Mouse (Mus musculus) midbrain, embryonic 12.5 days (tissue): ENCODE results near the gene Sbf1. TPM values are rescaled to one million over a fixed set of nuclear protein-coding genes. Genes with fewer than 3 reads are reported as not detected.

ENCODE experiments used
- ATAC-seq: fragments of 200-750 bp; cut with Nextera tagmentation; 2 replicates; pipeline ENCODE4 v1.8.0; 2017; ENCODE audit warnings: low read depth, moderate TSS enrichment, moderate library complexity; ENCODE audit not compliant: low FRiP score
- H3K27ac ChIP-seq: fragments of 300-500 bp; sonication (generic); replicated peaks from 2 replicates; pipeline ENCODE4 v1.5.1; 2016; ENCODE audit warnings: mild to moderate bottlenecking
- H3K27me3 ChIP-seq: fragments of 300-500 bp; sonication (generic); 2 replicates; pipeline ENCODE4 v1.6.1; 2016; ENCODE audit warnings: mild to moderate bottlenecking
- H3K36me3 ChIP-seq: fragments of 300-500 bp; sonication (generic); 2 replicates; pipeline ENCODE4 v1.6.1; 2016
- H3K4me1 ChIP-seq: fragments of 300-500 bp; sonication (generic); 2 replicates; pipeline ENCODE4 v1.6.1; 2016
- H3K4me2 ChIP-seq: fragments of 300-500 bp; sonication (generic); replicated peaks from 2 replicates; pipeline ENCODE4 v1.6.1; 2016; ENCODE audit warnings: mild to moderate bottlenecking, moderate library complexity
- H3K4me3 ChIP-seq: fragments of 300-500 bp; sonication (generic); 2 replicates; pipeline ENCODE4 v1.5.1; 2016; ENCODE audit warnings: mild to moderate bottlenecking
- H3K9ac ChIP-seq: fragments of 300-500 bp; sonication (generic); replicated peaks from 2 replicates; pipeline ENCODE4 v1.6.1; 2016; ENCODE audit warnings: mild to moderate bottlenecking, moderate library complexity
- H3K9me3 ChIP-seq: fragments of 300-500 bp; sonication (generic); 2 replicates; pipeline ENCODE4 v1.6.1; 2016; ENCODE audit warnings: mild to moderate bottlenecking
- WGBS: fragments of 180-500 bp; shearing (Covaris S2); methylation state at CpG from one replicate; pipeline ENCODE4 v1.1.7; 2016; 5-methylcytosine and 5-hydroxymethylcytosine counted together
- microRNA-seq: library from miRNA; unstranded; fragments of <30 nt; microRNA quantifications from one replicate; pipeline ENCODE4, GENCODE M21; 2017
- polyA plus RNA-seq: library from polyadenylated mRNA; unstranded; fragments of >200 nt; fragmentation: Nextera tagmentation; extraction: Ambion mirVana; gene quantifications from 2 replicates; pipeline ENCODE4 v1.2.1, GENCODE M21; 2016

Sbf1 gene
- polyA plus RNA-seq, 1 experiment from 2014 or later: 94.0 TPM

DNA sequence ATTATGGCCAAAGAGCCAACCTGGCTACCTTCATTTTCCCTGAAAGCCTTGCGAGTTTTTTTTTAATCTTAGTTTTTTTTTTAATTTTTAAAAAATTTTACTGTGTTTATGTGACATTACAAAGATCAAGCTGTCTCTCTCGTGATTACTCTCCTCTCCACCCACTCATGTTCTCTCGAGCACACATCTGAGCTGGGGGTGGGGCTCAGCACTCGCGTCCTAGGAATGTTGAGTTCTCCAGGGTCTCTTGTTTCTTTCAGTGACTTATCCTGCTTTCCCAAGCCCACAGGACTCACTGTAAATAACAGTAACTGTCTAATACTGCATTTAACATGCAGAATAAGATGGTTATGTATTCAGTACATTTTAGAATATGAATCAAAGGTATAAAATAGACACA is 50.6 kb downstream of the Sbf1 start:
- Histone ChIP-seq H3K9me3 (no peaks in the 10 kb centered on the region), H3K36me3 (peaks cover 72% of the 10 kb centered on the region)
- WGBS: 83% methylated on average over 5 of the region's 5 CpGs

DNA sequence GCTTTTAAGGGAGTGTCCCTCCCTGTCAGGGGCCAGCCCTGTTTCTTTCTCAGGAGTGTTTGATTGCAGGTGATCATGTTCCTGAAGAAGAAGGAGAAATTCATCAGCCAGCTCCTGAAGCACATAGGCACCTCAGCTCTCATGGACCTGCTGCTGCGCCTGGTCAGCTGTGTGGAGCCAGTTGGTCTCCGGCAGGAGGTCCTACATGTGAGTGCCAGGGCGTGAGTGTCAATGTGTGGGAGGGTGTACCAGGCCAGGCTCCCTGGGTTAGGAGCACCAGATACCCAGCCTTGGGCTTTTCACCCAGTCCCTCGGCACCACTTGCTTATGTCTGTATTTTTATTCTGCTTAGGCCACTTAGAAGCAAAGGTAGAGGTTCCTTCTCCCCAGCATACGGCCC is 56.1 kb downstream of the Sbf1 start:
- 93% methylated on average over 5 of the region's 5 CpGs for WGBS
- Histone ChIP-seq H3K9ac (no peak overlapping the region), H3K27ac (no peak overlapping the region), H3K36me3 (peaks cover 73% of the 10 kb centered on the region), H3K27me3 (no peaks in the 10 kb centered on the region), H3K4me1 (peaks cover 16% of the 10 kb centered on the region), H3K4me3 (no peak overlapping the region), H3K9me3 (no peaks in the 10 kb centered on the region), H3K4me2 (no peak overlapping the region)
- no peak for ATAC-seq

More for the DNA sequence above, 50.6 kb downstream of the Sbf1 start:
- no peak overlapping the region for H3K4me3 ChIP-seq
- no peaks in the 10 kb centered on the region for H3K27me3 ChIP-seq
- no peaks in the 10 kb centered on the region for H3K4me1 ChIP-seq
- no peak overlapping the region for H3K27ac ChIP-seq
- H3K9ac ChIP-seq: no peak overlapping the region
- ATAC-seq: no peak
- no peak overlapping the region for H3K4me2 ChIP-seq

GRCm38 (mm10) chr15:89255330-89255729 is 59.8 kb downstream of the Sbf1 start:
- no peaks in the 10 kb centered on the region for H3K9me3 ChIP-seq
- H3K27ac ChIP-seq: peak overlapping the region; percentile 82
- ATAC-seq: peak; percentile 87
- H3K4me2 ChIP-seq: no peak overlapping the region
- 10% methylated on average over 4 of the region's 4 CpGs for WGBS
- H3K36me3 ChIP-seq: peaks cover 60% of the 10 kb centered on the region
- H3K4me3 ChIP-seq: no peak overlapping the region
- peaks cover 16% of the 10 kb centered on the region for H3K4me1 ChIP-seq
- H3K9ac ChIP-seq: no peak overlapping the region
- no peaks in the 10 kb centered on the region for H3K27me3 ChIP-seq

GRCm38 (mm10) chr15:89249063-89249462 is 66.0 kb downstream of the Sbf1 start:
- Histone ChIP-seq H3K9ac (no peak overlapping the region), H3K27ac (no peak overlapping the region), H3K36me3 (peaks cover 27% of the 10 kb centered on the region), H3K27me3 (no peaks in the 10 kb centered on the region), H3K4me2 (no peak overlapping the region), H3K4me3 (no peak overlapping the region), H3K4me1 (no peaks in the 10 kb centered on the region), H3K9me3 (no peaks in the 10 kb centered on the region)
- 83% methylated on average over 6 of the region's 6 CpGs for WGBS
- ATAC-seq: no peak

DNA sequence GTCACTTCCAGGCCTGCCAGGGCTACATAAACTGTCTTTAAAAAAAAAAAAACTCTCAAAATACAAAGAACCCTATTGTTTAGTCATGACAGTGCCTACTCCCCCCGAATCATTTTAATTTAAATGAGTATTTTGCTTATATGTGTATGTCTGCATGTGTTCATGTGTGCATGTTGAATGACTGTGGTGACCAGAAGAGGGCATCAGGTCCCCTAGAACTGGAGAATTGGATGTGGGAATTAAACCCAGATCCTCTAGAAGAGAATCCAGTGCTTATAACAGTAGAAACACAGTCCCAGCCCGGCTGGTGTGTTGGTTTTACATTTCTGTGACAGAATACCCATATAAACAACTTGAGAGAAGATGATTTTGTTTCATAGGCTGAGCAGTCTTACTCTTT is 74.1 kb downstream of the Sbf1 start:
- peaks cover 26% of the 10 kb centered on the region for H3K36me3 ChIP-seq
- 66% methylated on average over 2 of the region's 2 CpGs for WGBS
- H3K9ac ChIP-seq: no peak overlapping the region

DNA sequence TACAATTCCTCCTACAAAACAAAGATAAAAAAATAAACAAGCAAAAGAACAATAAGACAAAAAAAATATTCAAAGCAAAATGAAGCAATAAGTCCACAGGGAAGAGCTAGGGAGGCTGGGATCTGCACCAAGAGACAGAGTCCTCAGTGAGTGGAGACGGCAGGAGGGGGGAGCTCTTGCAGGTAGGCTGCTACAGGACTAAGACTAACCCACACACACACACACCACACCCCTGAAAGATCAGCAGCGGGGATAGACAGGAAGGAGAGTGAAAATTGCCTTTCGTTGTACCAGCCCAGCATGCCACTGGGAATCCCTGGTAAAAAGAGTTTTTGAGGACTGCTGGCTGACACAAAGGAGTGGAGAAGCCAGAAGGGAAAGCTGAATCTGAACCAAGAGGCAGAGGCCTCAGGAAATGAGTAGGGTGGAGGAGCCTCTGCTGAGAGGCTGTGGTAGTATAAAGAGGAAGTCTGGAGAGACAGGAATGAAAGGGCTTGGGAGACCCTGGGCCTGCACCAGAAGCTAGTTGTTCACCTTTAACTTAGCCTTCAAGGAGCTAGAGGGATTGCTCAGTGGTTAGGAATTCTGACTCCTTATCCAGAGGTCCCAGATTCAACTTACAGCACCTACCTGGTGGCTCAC is 75.2 kb downstream of the Sbf1 start:
- Histone ChIP-seq H3K27ac (no peak overlapping the region), H3K4me3 (no peak overlapping the region), H3K36me3 (peaks cover 28% of the 10 kb centered on the region), H3K9ac (no peak overlapping the region), H3K4me1 (no peaks in the 10 kb centered on the region), H3K4me2 (no peak overlapping the region), H3K27me3 (no peaks in the 10 kb centered on the region), H3K9me3 (no peaks in the 10 kb centered on the region)
- no peak for ATAC-seq
- 52% methylated on average over 3 of the region's 3 CpGs for WGBS

More for the DNA sequence above, 74.1 kb downstream of the Sbf1 start:
- Histone ChIP-seq H3K4me3 (no peak overlapping the region), H3K4me2 (no peak overlapping the region), H3K9me3 (no peaks in the 10 kb centered on the region), H3K27ac (no peak overlapping the region), H3K4me1 (no peaks in the 10 kb centered on the region), H3K27me3 (no peaks in the 10 kb centered on the region)
- ATAC-seq: no peak

Small RNAs within 50 kb of the gene (microRNA-seq; reads per million reads assigned to microRNA genes)
- 1.2 reads per million for gene Mir6959

Other genes starting within 250 kb of the Sbf1 start
- gene Trabd, start 240.2 kb downstream of the Sbf1 start, polyA plus RNA-seq: 47.9 and 49.2 TPM in 2 replicates
- gene Selenoo, start 226.2 kb downstream of the Sbf1 start, polyA plus RNA-seq: 23.7 and 28.1 TPM in 2 replicates
- 25.0 and 25.1 TPM in 2 replicates for gene Tubgcp6, start 192.2 kb downstream of the Sbf1 start, polyA plus RNA-seq
- 20.3 and 25.1 TPM in 2 replicates for gene Hdac10, start 186.6 kb downstream of the Sbf1 start, polyA plus RNA-seq
- 14.5 and 20.1 TPM in 2 replicates for gene Mapk12, start 174.6 kb downstream of the Sbf1 start, polyA plus RNA-seq
- gene Mapk11, start 165.7 kb downstream of the Sbf1 start, polyA plus RNA-seq: 45.7 and 50.2 TPM in 2 replicates
- gene Plxnb2, start 134.5 kb downstream of the Sbf1 start, polyA plus RNA-seq: 164 and 170 TPM in 2 replicates
- 53.3 and 58.6 TPM in 2 replicates for gene Dennd6b, start 118.8 kb downstream of the Sbf1 start, polyA plus RNA-seq
- 63.7 and 68.5 TPM in 2 replicates for gene Ppp6r2, start 103.8 kb downstream of the Sbf1 start, polyA plus RNA-seq
- gene Adm2, start 7.4 kb upstream of the Sbf1 start, polyA plus RNA-seq: not detected in 2 replicates
- gene Miox, start 19.1 kb upstream of the Sbf1 start, polyA plus RNA-seq: not detected in 2 replicates
- gene Lmf2, start 40.3 kb upstream of the Sbf1 start, polyA plus RNA-seq: 44.3 and 48.8 TPM in 2 replicates
- gene Ncaph2, start 40.4 kb upstream of the Sbf1 start, polyA plus RNA-seq: 164 and 170 TPM in 2 replicates
- gene Sco2, start 58.5 kb upstream of the Sbf1 start, polyA plus RNA-seq: 5.8 TPM in 2 replicates
- gene Tymp, start 61.7 kb upstream of the Sbf1 start, polyA plus RNA-seq: 1.4 and 1.9 TPM in 2 replicates
- 0.51 and 1.2 TPM in 2 replicates for gene Odf3b, start 64.0 kb upstream of the Sbf1 start, polyA plus RNA-seq
- not detected in 2 replicates for gene Klhdc7b, start 69.6 kb upstream of the Sbf1 start, polyA plus RNA-seq
- not detected in 2 replicates for gene Syce3, start 95.2 kb upstream of the Sbf1 start, polyA plus RNA-seq
- 0.90 and 1.1 TPM in 2 replicates for gene Cpt1b, start 110.6 kb upstream of the Sbf1 start, polyA plus RNA-seq
- 5.7 and 7.0 TPM in 2 replicates for gene C730034F03Rik, start 114.3 kb upstream of the Sbf1 start, polyA plus RNA-seq
- not detected in 2 replicates for gene Gm44502, start 114.4 kb upstream of the Sbf1 start, polyA plus RNA-seq
- 67.5 and 68.0 TPM in 2 replicates for gene Chkb, start 114.6 kb upstream of the Sbf1 start, polyA plus RNA-seq
- gene Mapk8ip2, start 138.6 kb upstream of the Sbf1 start, polyA plus RNA-seq: 54.9 and 58.7 TPM in 2 replicates
- 13.7 and 14.1 TPM in 2 replicates for gene Arsa, start 162.1 kb upstream of the Sbf1 start, polyA plus RNA-seq
- gene Shank3, start 184.3 kb upstream of the Sbf1 start, polyA plus RNA-seq: 6.9 and 8.0 TPM in 2 replicates